Mouse (Mus musculus) v-Abl transformed pro-B cells (cell line): ENCODE results near the gene Bloc1s5.

ENCODE experiments used
- in situ Hi-C, 2 experiments: fragments of 400-800 bp; cut with MboI; formaldehyde crosslinking; loops; one replicate each; pipeline ENCODE4 v1.15.1; 2025; ENCODE audit not compliant: unreplicated experiment in 2 of 2

Gene Bloc1s5

GRCm38 (mm10) chr13:38634800-38635269, at the start of gene Bloc1s5:
TSS of gene Bloc1s5 (minus strand) at chr13:38635109.
- in situ Hi-C loops = no loop called here

- in situ Hi-C loops = loop anchor here in 1 of 2 experiments (5.0 to 25.0 kb wide), 2 partner anchors 610 to 1235 kb away; no protein-coding TSS in a partner anchor
Measured at GRCm38 (mm10) chr13:38672336-38672735, 37.4 kb upstream of the Bloc1s5 start.

- in situ Hi-C loops = loop anchor here in 1 of 2 experiments (5.0 to 25.0 kb wide), 2 partner anchors 609 to 1234 kb away; no protein-coding TSS in a partner anchor
Measured at GRCm38 (mm10) chr13:38671451-38671850, 36.5 kb upstream of the Bloc1s5 start.

- in situ Hi-C loops = loop anchor here in 1 of 2 experiments (5.0 to 25.0 kb wide), 2 partner anchors 608 to 1233 kb away; no protein-coding TSS in a partner anchor
Measured at GRCm38 (mm10) chr13:38670051-38670450, 35.1 kb upstream of the Bloc1s5 start.

- in situ Hi-C loops = loop anchor here (10.0 to 25.0 kb wide), 2 partner anchors 604 to 1231 kb away; no protein-coding TSS in a partner anchor
Measured at GRCm38 (mm10) chr13:38668514-38668913, 33.6 kb upstream of the Bloc1s5 start.

GRCm38 (mm10) chr13:38664753-38665152, 29.8 kb upstream of the Bloc1s5 start:
- in situ Hi-C loops = loop anchor here (10.0 to 25.0 kb wide), 2 partner anchors 600 to 1227 kb away; no protein-coding TSS in a partner anchor

- in situ Hi-C loops = loop anchor here (10.0 to 25.0 kb wide), 3 partner anchors 595 to 1222 kb away; no protein-coding TSS in a partner anchor
Measured at GRCm38 (mm10) chr13:38659524-38660136, 24.7 kb upstream of the Bloc1s5 start.

GRCm38 (mm10) chr13:38658528-38659280, 23.8 kb upstream of the Bloc1s5 start, which contains the start of gene Eef1e1:
TSS of gene Eef1e1 (minus strand) at chr13:38659058.
- in situ Hi-C loops = loop anchor here (10.0 to 25.0 kb wide), 2 partner anchors 1204 to 1221 kb away; no protein-coding TSS in a partner anchor

- in situ Hi-C loops = loop anchor here (10.0 to 25.0 kb wide), 2 partner anchors 1203 to 1221 kb away; no protein-coding TSS in a partner anchor
Measured at GRCm38 (mm10) chr13:38657865-38658264, 23.0 kb upstream of the Bloc1s5 start.

- in situ Hi-C loops = loop anchor here (10.0 to 25.0 kb wide), 2 partner anchors 1195 to 1213 kb away; no protein-coding TSS in a partner anchor
Measured at GRCm38 (mm10) chr13:38650292-38650691, 15.4 kb upstream of the Bloc1s5 start.

GRCm38 (mm10) chr13:38649069-38649468, 14.2 kb upstream of the Bloc1s5 start:
- in situ Hi-C loops = no loop called here

- in situ Hi-C loops = no loop called here
Measured at GRCm38 (mm10) chr13:38641414-38641813, 6.5 kb upstream of the Bloc1s5 start.

GRCm38 (mm10) chr13:38640961-38641360, 6.1 kb upstream of the Bloc1s5 start:
- in situ Hi-C loops = no loop called here

GRCm38 (mm10) chr13:38638694-38639093, 3.8 kb upstream of the Bloc1s5 start:
- in situ Hi-C loops = no loop called here

GRCm38 (mm10) chr13:38634256-38634799, 581 bp downstream of the Bloc1s5 start:
- in situ Hi-C loops = no loop called here

GRCm38 (mm10) chr13:38633287-38634000, 1.5 kb downstream of the Bloc1s5 start:
- in situ Hi-C loops = no loop called here

GRCm38 (mm10) chr13:38632556-38632955, 2.4 kb downstream of the Bloc1s5 start:
- in situ Hi-C loops = no loop called here

- in situ Hi-C loops = no loop called here
Measured at GRCm38 (mm10) chr13:38626229-38626525, 8.7 kb downstream of the Bloc1s5 start.

GRCm38 (mm10) chr13:38625492-38626228, 9.2 kb downstream of the Bloc1s5 start:
- in situ Hi-C loops = no loop called here
